Mouse (Mus musculus): ENCODE measurements around the gene Ifna6.

The Ifna6 gene

DNA sequence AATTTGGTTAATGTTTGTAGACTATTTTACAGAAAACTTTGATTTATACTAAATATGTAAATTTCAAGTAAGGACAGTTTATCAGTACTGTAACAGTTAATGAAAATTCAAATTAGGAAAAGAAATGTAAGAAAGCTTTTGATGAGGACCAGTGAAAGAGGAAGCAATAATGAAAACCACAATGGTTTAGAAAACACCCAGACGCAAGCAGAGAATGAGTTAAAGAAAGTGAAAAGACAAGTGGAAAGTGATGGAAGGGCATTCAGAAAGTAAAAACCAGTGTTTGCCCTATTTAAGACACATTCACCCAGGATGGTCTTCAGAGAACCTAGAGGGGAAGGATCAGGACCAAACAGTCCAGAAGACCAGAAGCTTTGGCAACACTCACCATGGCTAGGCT, 22.5 kb downstream of the Ifna6 start, which contains the start of gene Ifna1:
Ifna1 (plus strand) TSS at position 390 of the 400 bp plus-strand sequence.
- DNase-seq: no peak

DNA sequence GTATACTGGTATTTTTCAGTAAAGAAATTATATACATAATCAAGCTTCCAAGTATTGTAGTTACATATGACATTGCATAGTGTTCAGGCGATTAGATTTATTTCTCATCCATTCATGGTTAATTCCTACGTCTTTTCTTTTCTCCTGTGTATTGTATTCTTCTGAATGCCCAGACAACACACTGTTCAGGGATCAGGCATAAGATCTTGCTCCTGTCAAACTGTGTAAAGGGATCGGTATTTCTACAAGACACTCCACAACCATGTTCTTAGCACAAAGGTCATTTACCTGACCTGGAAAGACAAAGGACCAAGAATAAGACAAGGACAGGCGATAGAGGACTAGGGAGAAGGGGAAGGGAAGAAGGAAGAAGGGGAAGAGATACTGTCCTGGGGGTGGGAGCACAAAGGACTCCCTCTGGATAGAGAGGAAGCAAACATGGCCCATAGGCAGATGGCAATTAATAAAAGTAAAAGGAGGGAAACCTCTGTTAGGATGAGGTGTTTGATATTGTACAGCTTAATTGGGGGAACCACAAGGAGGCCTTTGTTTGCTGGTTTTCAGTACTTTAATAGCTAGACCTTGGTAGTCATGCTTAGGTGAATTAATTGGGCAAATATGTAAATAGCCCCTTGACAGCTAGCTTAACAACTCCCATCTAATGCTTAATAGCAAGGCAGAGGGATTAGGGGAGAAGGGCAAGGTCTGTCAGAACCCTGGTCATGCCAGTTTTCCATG, 24.0 kb downstream of the Ifna6 start:
- no peak for DNase-seq

DNA sequence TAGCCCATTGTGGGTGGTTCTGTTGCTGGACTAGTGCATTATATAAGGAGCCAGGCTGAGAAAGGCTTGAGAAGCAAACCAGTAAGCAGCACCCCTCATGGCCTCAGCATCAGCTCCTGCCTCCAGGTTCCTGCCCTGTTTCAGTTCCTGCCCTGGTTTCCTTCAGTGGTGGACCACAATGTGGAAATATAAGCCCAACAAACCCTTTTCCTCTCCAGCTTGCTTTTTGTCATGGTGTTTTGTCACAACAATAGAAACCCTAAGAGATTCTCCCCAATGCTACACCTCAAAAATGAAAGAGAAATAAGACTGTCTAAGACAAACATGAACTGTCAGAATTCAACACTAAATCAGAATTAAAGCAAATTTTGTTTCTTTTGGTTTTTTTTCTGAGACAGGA, 32.0 kb downstream of the Ifna6 start:
- no peak for DNase-seq

DNA sequence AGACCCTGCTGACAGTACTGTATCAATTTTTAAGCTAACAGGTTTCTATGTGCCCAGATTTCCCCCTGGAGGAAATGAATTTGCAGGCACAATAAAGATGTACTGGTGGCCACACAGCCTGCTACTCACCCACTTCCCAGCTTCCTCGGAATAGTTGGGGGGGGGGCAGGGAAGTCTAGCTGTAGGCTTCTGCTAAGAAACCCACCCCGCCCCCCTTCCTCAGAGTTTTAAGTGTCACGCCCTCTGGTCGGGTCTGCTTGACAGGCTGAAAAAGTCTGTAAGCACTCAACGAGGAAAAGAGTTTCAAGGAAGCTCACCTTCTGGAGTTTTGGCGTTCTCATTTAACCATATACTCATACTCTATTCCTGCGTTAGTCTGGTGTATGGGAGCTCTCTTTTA, 36.1 kb downstream of the Ifna6 start:
- DNase-seq: no peak

DNA sequence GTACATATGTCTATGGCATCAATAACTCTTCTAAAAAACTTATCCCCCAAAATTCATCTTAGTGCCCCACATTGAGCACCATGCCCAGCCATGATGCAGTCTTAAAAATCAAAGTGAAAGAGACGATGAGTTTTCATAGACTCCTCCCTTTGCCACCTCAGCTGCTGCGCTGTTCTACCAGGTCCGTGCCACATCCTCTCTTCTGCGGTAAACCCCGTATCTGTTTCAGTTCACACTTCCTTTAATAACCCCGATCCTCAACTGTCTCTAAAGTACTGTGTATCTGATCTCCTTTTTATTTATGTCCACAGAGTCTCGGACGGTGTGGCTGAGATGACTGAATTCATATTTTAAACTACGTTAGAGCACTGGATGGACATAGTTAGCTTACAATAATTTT, 37.4 kb downstream of the Ifna6 start:
- DNase-seq: no peak

DNA sequence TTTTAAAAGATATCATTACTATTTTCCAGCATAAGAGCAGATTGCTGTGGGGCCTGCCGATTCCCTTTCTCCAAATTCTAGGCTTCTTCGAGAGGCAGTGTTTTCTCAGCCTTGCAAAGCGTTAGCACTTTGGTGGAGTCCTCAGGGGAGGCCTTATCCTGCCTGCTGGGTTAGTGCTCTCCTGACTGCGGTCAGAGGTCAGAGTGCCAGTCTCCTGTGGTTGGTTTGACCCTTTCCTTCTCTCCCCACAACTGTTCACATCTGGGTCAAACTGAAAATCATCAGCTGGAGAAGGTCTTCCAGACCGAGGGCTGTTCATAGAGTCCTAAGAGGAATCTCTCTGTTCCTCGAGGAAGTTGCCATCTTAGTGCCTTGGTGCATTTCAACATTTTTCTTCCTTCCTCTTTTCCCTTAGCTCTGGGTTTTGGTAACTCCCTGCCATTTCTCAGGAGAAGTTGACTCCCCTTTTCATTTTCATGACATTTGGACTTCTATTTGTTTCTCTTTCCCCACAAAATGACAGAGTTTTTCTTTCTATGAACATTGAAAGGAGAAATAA, 37.9 kb downstream of the Ifna6 start:
- no peak for DNase-seq

DNA sequence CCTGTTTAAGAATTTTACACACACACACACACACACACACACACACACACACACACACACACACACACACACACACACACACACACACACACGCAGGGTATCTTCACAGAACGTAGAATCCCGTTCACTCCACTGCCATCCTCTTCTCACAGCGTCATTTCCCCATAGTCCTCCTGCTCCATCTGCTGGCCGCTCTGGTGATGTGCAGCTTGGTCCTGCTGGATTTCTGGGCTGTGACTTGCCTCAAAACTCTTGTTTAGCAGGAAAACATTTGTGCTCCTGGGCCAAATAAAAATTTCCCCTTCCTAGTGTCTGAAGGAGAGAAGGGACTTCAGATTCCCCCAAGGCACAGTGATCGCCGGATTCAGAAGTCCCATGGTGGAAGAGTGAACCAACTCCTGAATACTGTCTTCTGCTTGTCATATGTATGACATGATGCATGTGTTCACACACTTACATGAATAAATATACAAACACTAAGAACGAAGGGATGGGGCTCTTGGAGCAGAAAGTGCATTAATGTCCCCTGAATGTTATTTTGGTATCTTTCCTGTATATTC, 40.2 kb downstream of the Ifna6 start:
- DNase-seq: peak; percentile 81

DNA sequence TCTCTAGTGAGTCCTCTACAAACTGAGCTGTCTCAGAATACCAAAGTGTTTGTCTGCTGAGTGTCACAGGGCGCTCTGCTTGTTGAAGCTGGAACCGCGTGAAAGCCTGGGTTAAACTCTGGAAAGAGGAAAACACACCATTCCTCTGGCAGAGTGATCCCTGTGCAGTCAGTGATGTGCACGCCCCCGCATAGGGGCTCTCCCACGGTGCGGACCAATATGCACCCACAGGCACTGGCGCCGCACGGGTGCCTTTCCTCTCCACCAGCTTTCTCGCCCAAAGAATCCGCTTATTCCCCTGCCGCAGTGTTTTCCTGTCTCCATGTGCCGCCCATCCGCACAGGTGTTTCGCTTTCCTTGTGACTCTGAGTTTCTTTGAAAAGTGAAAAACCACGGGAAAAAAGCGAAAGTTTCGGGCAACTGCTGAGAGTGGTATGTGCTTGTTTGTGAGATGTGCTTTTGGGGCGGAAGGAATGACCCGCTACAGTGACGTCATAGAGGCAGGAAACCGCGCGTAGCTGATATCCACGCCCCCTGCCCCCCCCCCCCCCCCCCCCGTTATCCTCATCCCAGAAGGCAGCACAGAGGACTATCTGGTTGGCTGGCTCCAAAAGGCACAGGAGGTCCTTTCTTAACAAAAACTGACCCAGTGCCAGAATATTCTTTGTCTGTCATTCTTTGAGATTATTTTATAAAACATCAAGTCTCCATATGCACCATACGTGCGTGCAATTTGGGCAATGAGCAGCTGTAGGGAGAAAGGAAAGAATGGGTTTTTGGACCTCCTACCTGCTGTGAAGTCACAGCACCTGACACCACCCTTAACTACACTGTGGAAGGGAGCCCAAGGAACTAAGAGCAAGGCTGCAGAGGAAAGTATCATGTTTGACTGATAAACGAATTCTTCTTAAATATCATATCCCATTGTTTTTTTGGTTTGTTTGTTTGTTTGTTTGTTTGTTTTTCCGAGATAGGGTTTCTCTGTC, 41.0 kb downstream of the Ifna6 start:
- peak; percentile 22 for DNase-seq

DNA sequence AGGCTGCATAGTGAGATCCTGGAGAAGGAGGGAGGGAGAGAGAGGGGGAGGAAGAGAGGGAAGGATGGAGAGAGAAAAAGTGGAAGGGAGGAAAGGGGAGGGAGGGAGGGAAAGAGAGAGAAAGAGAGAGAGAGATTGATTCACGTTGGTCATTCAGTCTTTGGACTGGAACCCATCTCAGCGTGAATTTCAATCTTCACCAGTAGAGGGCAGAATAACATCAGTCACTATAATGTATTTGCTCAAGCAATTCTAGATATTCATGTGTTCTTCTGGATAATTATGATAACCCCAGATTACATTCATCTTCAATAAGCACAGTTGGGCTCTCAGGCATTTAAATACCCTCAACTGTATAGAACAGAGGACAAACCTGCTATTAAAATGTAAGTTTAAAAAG, 45.5 kb downstream of the Ifna6 start:
- no peak for DNase-seq

DNA sequence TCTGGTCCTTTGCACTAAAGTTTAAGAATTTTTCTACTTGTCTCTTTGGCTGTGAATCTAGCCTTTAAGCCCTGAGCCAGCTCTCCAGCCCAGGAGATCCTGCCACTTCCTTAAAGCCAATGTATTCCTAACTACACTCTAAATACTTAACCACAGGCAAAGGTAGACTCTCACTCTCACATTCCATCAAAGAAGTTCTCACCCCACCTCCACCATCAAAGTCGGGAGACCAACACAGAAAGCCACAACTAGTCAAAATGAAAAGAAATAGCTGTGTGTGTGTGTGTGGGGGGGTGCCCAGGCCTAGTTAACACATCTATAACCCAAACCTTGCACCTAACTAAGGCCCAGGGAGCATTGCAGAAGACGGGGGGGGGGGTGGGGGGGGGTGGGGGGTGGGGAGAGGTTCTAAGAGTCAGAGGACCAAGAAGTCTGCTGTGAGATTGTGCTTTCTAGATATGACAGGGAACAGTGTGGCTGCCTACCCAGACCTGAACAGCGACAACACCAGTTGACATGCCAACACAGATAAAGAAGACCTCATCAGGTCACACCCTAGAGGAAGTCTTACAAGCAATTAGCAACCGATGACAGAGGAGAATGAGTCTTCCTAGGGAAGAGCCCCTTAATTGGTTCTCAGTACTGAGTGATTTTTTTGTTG, 48.3 kb downstream of the Ifna6 start:
- no peak for DNase-seq

DNA sequence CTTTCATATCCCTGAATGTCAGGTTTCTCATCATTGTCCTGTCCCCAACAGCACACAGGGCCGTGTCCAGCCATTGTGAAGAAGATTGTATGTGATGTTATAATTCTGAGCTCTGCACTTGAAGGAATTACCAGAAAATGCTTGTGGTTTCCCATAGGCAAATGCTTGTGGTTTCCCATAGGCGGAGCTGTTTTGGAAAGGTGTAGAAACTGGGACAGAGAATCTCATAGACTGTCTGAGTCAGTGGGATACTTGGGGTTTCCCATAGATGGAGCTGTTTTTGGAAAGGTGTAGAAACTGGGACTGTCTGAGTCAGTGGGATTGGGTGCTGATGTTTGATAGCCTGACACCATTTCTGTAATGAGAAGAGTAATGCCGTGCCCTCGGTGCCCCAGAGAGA, 49.3 kb downstream of the Ifna6 start:
- DNase-seq: no peak
